Mouse (Mus musculus) lung, postnatal 10 days (tissue): ENCODE data around the gene Smarcad1.
"Not testable (repeated sequence)": the region's sequence is repeated elsewhere in the genome, so short reads cannot be mapped to it uniquely, and the experiment has no call there.

ENCODE experiments used
- DNase-seq: peaks from one replicate; pipeline ENCODE4 v3.0.0; 2021

Smarcad1 gene

GRCm38 (mm10) chr6:65042491-65043171 lies at the start of gene Smarcad1:
Gene Smarcad1, plus strand, starts transcription at chr6:65042583.
- DNase-seq, result peak; percentile 93

DNA sequence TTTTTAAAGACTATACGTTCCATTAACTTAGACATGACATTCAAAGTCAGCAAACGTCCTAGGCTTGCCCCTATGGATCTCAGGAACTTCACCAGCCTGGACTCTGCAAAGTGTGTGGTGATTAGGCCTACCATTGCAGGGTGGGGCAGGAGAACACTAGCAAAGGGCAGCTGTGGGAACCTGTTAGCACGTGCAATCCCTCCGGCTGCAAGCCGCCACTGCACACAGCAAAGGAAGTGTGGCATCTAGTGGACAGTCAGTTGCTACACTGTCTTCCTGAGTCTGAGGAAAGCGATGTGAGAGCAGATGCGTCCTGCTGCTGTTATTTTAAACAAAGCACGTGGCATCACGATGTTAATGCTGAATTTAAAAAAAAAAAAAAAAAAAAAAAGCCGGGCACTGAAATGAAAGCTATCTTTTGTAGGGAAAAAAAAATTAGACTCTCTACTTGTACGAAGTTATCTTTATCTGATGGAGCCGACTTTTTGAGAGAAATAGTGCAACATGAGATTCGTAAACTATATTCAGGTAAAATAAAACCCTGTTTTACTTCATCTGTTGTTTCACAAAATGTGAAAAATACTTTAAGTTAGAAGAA lies 45.5 kb upstream of the Smarcad1 start:
- peak; percentile 11 for DNase-seq

DNA sequence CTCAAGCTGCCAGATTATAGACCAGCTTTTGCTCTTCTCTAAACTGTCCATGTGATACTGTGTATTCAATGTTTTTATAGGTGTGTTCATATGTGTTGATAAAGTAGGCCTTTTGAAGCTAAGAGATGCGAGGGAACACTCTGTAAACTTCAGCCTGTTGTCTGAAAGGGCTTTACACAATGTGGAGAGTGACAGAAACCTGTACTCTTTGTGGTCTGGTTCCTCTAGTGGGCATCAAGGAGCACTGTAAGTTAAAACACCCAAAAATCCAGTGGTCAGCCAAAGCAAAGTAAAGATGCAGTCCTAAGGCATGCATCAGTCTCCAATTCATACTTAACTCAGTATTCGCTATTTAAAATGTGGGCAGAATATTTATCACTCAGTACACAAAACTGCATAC lies 44.6 kb upstream of the Smarcad1 start:
- DNase-seq, result no peak

DNA sequence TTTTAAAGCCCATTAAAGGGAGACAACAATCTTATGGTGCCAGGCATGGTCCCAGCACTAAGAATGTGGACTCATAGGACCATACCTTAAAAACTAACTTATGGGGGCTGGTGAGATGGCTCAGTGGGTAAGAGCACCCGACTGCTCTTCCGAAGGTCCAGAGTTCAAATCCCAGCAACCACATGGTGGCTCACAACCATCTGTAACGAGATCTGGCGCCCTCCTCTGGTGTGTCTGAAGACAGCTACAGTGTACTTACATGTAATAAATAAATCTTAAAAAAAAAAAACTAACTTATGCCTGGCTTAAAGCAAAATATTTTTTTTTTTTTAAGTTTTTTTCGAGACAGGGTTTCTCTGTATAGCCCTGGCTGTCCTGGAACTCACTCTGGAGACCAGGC lies 41.6 kb upstream of the Smarcad1 start:
- peak; percentile 4 for DNase-seq

DNA sequence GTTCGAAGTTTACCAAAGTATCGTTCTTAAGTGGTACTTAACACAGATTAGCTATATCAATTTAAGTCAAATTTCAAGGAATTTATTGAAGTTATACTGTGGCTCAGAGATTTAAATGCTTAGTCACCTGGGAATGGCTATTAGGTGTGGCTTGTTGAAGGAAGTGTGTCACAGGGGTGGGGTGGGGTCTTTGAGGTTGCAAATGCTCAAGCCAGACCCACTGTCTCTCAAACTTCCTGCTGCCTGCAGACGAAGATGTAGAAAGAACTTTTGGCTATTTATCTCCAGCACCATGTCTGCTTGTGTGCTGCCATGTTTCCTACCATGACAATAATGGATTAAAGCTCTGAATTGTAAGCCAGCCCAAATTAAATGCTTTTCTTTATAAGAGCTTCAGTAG lies 40.2 kb upstream of the Smarcad1 start:
- no peak for DNase-seq

- no peak for DNase-seq
Observed at GRCm38 (mm10) chr6:65008836-65009235, 33.5 kb upstream of the Smarcad1 start.

GRCm38 (mm10) chr6:65011444-65011990 lies 30.9 kb upstream of the Smarcad1 start:
- no peak for DNase-seq

DNA sequence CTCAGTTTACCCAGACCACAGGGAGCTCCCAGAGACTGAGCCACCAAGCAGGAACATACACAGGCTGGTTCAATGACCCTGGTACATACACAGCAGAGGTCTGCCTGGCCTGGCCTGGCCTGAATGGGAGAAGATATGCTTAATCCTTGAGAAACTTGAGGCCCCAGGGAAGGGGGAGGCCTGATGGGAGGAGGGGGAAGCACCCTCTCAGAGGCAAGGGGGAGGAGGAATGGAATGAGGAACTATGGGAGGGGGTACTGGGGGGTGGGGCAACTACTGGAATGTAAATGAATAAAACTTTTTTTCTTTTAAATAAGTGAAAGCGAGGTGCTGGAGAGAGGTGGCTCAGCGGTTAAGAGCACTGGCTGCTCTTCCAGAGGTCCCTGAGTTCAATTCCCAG lies 30.2 kb upstream of the Smarcad1 start:
- no peak for DNase-seq

DNA sequence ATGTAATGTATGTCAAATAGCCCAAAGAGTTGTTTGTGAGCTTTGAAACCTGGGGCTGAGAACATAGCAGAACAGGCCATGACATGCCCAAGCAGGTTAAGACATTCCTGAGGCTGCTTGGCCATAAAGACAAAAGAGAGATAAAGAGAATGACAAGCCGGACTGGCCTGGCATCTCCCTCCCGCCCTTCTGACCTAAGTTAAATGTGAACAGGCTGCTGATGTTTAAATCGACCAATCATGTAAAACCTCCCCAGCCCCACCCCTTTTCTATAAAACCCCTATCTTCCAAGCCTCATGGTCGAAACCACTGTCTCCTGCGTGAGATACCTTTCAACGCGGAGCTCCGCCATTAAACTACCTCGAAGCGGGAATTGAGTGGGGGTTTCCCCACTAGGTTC lies 24.8 kb upstream of the Smarcad1 start:
- no peak for DNase-seq

GRCm38 (mm10) chr6:65018966-65019365 lies 23.4 kb upstream of the Smarcad1 start:
- not testable (repeated sequence) for DNase-seq

- DNase-seq, result no peak
Observed at GRCm38 (mm10) chr6:65021883-65022282, 20.5 kb upstream of the Smarcad1 start.

GRCm38 (mm10) chr6:65023053-65023452 lies 19.3 kb upstream of the Smarcad1 start:
- DNase-seq, result no peak

DNA sequence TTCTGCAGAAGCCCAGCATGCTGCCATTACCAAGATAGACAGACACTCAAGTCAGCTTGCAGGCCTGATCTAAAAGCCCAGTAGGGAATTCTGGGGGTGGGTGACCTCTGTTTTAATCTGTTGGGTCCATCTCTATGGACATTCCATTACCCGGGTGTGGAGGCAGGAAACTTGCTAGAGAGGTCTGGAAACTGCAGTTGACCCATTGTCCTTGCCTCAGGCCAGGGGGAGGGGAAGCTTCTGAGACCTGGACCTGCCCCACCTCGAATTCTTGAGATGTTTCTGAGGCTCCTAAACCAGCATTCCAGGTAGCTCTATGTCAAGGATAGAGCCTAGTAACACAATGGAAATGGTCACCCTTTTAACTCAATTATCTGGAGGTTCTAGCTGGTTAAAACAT lies 17.7 kb upstream of the Smarcad1 start:
- no peak for DNase-seq

- DNase-seq, result no peak
Observed at GRCm38 (mm10) chr6:65025130-65025529, 17.3 kb upstream of the Smarcad1 start.

- DNase-seq, result no peak
Observed at GRCm38 (mm10) chr6:65034661-65035060, 7.7 kb upstream of the Smarcad1 start.

- DNase-seq, result no peak
Observed at GRCm38 (mm10) chr6:65035469-65035868, 6.9 kb upstream of the Smarcad1 start.

DNA sequence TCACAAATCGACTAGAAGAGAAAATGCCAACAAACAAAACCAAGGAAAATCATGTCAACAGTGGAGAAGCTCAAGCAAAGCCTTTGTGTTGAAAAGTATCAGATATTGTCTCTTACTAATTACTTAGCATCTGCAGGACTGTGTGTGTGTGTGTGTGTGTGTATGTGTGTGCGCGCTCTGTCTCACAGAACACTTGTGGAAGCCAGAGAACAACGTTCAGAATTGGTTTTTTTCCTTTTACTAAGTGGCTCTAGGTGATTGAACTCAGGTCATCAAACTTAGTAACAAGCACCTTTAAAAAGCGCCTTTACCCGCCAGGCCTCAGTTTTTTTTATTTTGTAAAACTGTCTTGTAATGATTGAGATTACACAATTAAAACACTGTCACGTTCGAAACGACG lies 451 bp upstream of the Smarcad1 start:
- no peak for DNase-seq

DNA sequence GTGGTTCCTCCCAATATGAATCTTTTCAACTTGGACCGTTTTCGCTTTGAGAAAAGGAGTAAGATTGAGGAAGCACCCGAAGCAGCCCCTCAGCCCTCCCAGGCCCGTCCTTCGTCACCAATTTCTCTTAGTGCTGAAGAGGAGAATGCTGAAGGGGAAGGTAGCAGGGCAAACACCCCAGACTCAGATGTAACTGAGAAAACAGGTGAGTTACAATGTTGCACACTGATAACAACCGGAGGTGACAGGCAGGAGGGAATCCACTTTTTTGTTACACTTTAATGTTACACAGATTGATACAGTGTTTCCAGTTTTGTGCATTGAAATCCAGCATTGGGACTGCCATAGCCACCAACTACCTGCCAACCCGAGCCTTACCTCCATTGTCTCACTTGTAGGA lies 858 bp downstream of the Smarcad1 start:
- no peak for DNase-seq

- no peak for DNase-seq
Observed at GRCm38 (mm10) chr6:65049100-65049499, 6.7 kb downstream of the Smarcad1 start.

- no peak for DNase-seq
Observed at GRCm38 (mm10) chr6:65056620-65057019, 14.2 kb downstream of the Smarcad1 start.

DNA sequence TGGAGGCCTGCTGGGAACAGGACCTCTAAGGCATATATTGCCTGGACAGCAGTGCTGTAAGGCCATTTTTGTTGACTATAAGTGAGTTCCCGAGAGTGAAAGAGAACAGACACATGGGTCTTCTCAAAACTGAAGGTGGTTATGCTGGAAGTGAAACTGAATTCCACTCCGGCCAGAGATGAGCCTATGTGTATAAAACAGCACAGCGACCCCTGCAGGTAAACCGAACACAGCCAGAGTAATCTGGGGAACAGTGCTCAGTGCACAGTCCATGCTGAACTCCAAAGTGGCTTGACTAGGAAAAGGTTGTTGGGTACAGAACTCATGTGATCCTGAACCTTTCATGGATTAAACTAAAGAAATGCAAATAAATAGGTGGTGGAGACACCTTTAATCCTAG lies 14.8 kb downstream of the Smarcad1 start:
- not testable (repeated sequence) for DNase-seq

- no peak for DNase-seq
Observed at GRCm38 (mm10) chr6:65061049-65061448, 18.7 kb downstream of the Smarcad1 start.

- DNase-seq, result peak; percentile 15
Observed at GRCm38 (mm10) chr6:65075201-65075600, 32.8 kb downstream of the Smarcad1 start.

DNA sequence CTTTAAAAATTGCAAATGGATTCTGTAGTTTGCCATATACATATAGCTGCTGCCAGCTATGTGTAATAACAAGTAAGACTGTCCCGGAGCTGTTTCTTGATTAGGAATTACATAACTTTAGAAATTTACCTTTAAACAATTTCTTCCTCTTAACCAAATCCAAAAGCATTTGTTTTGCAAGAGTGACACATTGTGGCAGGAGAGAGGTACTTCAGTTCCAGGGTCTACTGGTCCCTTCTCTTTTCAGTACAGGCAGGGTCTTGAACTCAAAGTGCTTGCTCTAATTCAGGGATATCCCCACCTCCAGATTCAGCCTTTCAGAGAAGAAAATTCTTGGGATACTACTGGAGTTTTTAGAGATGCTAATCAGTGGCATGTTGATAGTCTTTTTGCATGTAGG lies 36.8 kb downstream of the Smarcad1 start:
- peak; percentile 4 for DNase-seq

GRCm38 (mm10) chr6:65114902-65115301 lies 72.5 kb downstream of the Smarcad1 start:
- no peak for DNase-seq
